Mouse (Mus musculus) intestine, embryonic 16.5 days (tissue): ENCODE measurements around the gene Olfr732. TPM values are rescaled to one million over a fixed set of nuclear protein-coding genes. Genes with fewer than 3 reads are reported as not detected.

ENCODE experiments used
- ATAC-seq: fragments of 200-750 bp; cut with Nextera tagmentation; 2 replicates; pipeline ENCODE4 v1.8.0; 2017; ENCODE audit warnings: moderate TSS enrichment, moderate library complexity
- H3K27ac ChIP-seq: fragments of 300-500 bp; sonication (generic); 2 replicates; pipeline ENCODE4 v1.5.1; 2014; ENCODE audit warnings: mild to moderate bottlenecking, low read length
- H3K27me3 ChIP-seq: fragments of 300-500 bp; sonication (generic); replicated peaks from 2 replicates; pipeline ENCODE4 v1.6.1; 2014; ENCODE audit warnings: low read length, control low read depth, mixed read lengths; ENCODE audit not compliant: control insufficient read depth, insufficient read depth
- H3K36me3 ChIP-seq: fragments of 300-500 bp; sonication (generic); 2 replicates; pipeline ENCODE4 v1.6.1; 2014; ENCODE audit warnings: low read length, control low read depth; ENCODE audit not compliant: control insufficient read depth, insufficient read depth
- H3K4me1 ChIP-seq: fragments of 300-500 bp; sonication (generic); 2 replicates; pipeline ENCODE4 v1.6.1; 2014; ENCODE audit warnings: low read length, control low read depth, mixed read lengths; ENCODE audit not compliant: control insufficient read depth, insufficient read depth
- H3K4me2 ChIP-seq: fragments of 300-500 bp; sonication (generic); 2 replicates; pipeline ENCODE4 v1.6.1; 2014; ENCODE audit warnings: low read depth, low read length, control low read depth
- H3K4me3 ChIP-seq: fragments of 300-500 bp; sonication (generic); 2 replicates; pipeline ENCODE4 v1.5.1; 2014; ENCODE audit warnings: mild to moderate bottlenecking, low read length
- H3K9ac ChIP-seq: fragments of 300-500 bp; sonication (generic); 2 replicates; pipeline ENCODE4 v1.6.1; 2014; ENCODE audit warnings: low read depth, low read length
- H3K9me3 ChIP-seq: fragments of 300-500 bp; sonication (generic); 2 replicates; pipeline ENCODE4 v1.6.1; 2016; ENCODE audit warnings: low read length, control low read depth; ENCODE audit not compliant: control insufficient read depth
- WGBS: fragments of 180-500 bp; shearing (Covaris S2); extraction: QIAGEN DNeasy Blood & Tissue Kit; methylation state at CpG from one replicate; pipeline ENCODE4 v1.1.7; 2014; 5-methylcytosine and 5-hydroxymethylcytosine counted together
- polyA plus RNA-seq: library from polyadenylated mRNA; unstranded; fragments of >200 nt; fragmentation: Nextera tagmentation; extraction: Ambion mirVana; gene quantifications from 2 replicates; pipeline ENCODE4 v1.2.1, GENCODE M21; 2015

Olfr732 gene
- polyA plus RNA-seq = not detected in 2 replicates

DNA sequence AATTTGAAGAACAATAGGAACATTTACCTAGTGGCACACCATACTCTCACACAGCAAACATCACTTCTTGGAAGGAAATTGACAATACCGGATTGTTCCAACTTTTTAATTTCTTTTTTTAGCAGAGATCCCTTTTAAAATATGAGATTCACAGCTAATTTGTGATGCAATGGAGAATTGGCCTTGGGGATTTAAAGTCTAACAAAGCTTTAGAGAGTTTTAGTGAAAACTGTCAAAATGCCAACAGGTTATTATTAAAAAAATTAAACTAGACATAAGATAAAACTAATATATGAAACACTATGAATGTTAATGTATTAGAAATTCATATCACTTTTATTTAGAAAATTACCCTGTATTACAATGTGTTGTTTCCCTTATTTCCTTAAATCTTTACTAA lies at the start of gene Olfr732:
Gene Olfr732 (minus strand): TSS at position 101 of the 400 bp plus-strand sequence.
- Histone ChIP-seq H3K27ac (no peak within 1 kb of the TSS), H3K4me3 (no peak within 1 kb of the TSS), H3K27me3 (no peaks in the 10 kb centered on the region), H3K36me3 (no peaks in the 10 kb centered on the region), H3K4me2 (no peak within 1 kb of the TSS), H3K4me1 (no peaks in the 10 kb centered on the region), H3K9me3 (no peaks in the 10 kb centered on the region), H3K9ac (no peak within 1 kb of the TSS)
- ATAC-seq = no peak
- 94% methylated on average over 1 of the region's 1 CpGs for WGBS

- no peaks in the 10 kb centered on the region for H3K4me1 ChIP-seq
- ATAC-seq = no peak
- H3K4me3 ChIP-seq = no peak within 1 kb of the TSS
- H3K4me2 ChIP-seq = no peak within 1 kb of the TSS
- H3K9me3 ChIP-seq = no peaks in the 10 kb centered on the region
- no peaks in the 10 kb centered on the region for H3K36me3 ChIP-seq
- H3K27ac ChIP-seq = no peak within 1 kb of the TSS
- no peak within 1 kb of the TSS for H3K9ac ChIP-seq
- 81% methylated on average over 1 of the region's 1 CpGs for WGBS
- no peaks in the 10 kb centered on the region for H3K27me3 ChIP-seq
Observed at GRCm38 (mm10) chr14:50326661-50327060, 42.7 kb upstream of the Olfr732 start, which contains the start of gene Olfr734. TSS of gene Olfr734 (minus strand) at chr14:50326761.

- Histone ChIP-seq H3K4me3 (no peak within 1 kb of the TSS), H3K9ac (no peak within 1 kb of the TSS), H3K9me3 (no peaks in the 10 kb centered on the region), H3K36me3 (no peaks in the 10 kb centered on the region), H3K27ac (no peak within 1 kb of the TSS), H3K4me2 (no peak within 1 kb of the TSS), H3K27me3 (no peaks in the 10 kb centered on the region), H3K4me1 (no peaks in the 10 kb centered on the region)
- ATAC-seq = no peak
Observed at GRCm38 (mm10) chr14:50301422-50301821, 17.4 kb upstream of the Olfr732 start, which contains the start of gene Olfr733. TSS of gene Olfr733 (minus strand) at chr14:50301522.

GRCm38 (mm10) chr14:50241766-50242165 lies 42.2 kb downstream of the Olfr732 start, which contains the start of gene Olfr731:
TSS of gene Olfr731 (minus strand) at chr14:50241866.
- H3K4me3 ChIP-seq = no peak within 1 kb of the TSS
- no peak within 1 kb of the TSS for H3K4me2 ChIP-seq
- H3K27me3 ChIP-seq = no peaks in the 10 kb centered on the region
- no peak within 1 kb of the TSS for H3K9ac ChIP-seq
- H3K4me1 ChIP-seq = no peaks in the 10 kb centered on the region
- no peak for ATAC-seq
- H3K9me3 ChIP-seq = no peaks in the 10 kb centered on the region
- WGBS = 84% methylated on average over 4 of the region's 4 CpGs
- no peaks in the 10 kb centered on the region for H3K36me3 ChIP-seq
- H3K27ac ChIP-seq = no peak within 1 kb of the TSS

Other genes with a start within 250 kb of the Olfr732 start
- not detected in 2 replicates for gene Olfr725, start 243.8 kb downstream of the Olfr732 start, polyA plus RNA-seq
- gene Olfr726, start 193.3 kb downstream of the Olfr732 start, polyA plus RNA-seq = not detected in 2 replicates
- not detected in 2 replicates for gene Olfr727, start 161.0 kb downstream of the Olfr732 start, polyA plus RNA-seq
- gene Olfr728, start 141.5 kb downstream of the Olfr732 start, polyA plus RNA-seq = not detected in 2 replicates
- not detected in 2 replicates for gene Olfr729, start 131.3 kb downstream of the Olfr732 start, polyA plus RNA-seq
- not detected in 2 replicates for gene Olfr730, start 96.0 kb downstream of the Olfr732 start, polyA plus RNA-seq
- gene Olfr731, start 42.3 kb downstream of the Olfr732 start, polyA plus RNA-seq = not detected in 2 replicates
- not detected in 2 replicates for gene Olfr733, start 17.3 kb upstream of the Olfr732 start, polyA plus RNA-seq
- not detected in 2 replicates for gene Olfr734, start 42.6 kb upstream of the Olfr732 start, polyA plus RNA-seq
- gene Olfr735, start 64.7 kb upstream of the Olfr732 start, polyA plus RNA-seq = not detected in 2 replicates
- gene Tlr11, start 73.7 kb upstream of the Olfr732 start, polyA plus RNA-seq = 0.05 and 0.10 TPM in 2 replicates
- not detected in 2 replicates for gene Olfr736, start 97.0 kb upstream of the Olfr732 start, polyA plus RNA-seq
- gene Olfr738, start 123.4 kb upstream of the Olfr732 start, polyA plus RNA-seq = not detected in 2 replicates
- not detected in 2 replicates for gene Olfr739, start 134.4 kb upstream of the Olfr732 start, polyA plus RNA-seq
- gene Olfr740, start 161.3 kb upstream of the Olfr732 start, polyA plus RNA-seq = not detected in 2 replicates
- gene Olfr741, start 188.5 kb upstream of the Olfr732 start, polyA plus RNA-seq = not detected in 2 replicates
- gene Olfr742, start 219.4 kb upstream of the Olfr732 start, polyA plus RNA-seq = not detected in 2 replicates
- not detected in 2 replicates for gene Olfr743, start 237.6 kb upstream of the Olfr732 start, polyA plus RNA-seq